Mouse (Mus musculus) G1E (cell line): ENCODE measurements around the gene Hs6st2. TPM values are rescaled to one million over a fixed set of nuclear protein-coding genes. Genes with fewer than 3 reads are reported as not detected.

Experiments used
- ATAC-seq: 2 replicates; pipeline ENCODE4 v1.8.0; 2016; ENCODE audit warnings: mild to moderate bottlenecking; ENCODE audit not compliant: insufficient number of reproducible peaks, poor library complexity, low FRiP score, severe bottlenecking; ENCODE audit errors: extremely low read depth
- DNase-seq: peaks from one replicate; pipeline ENCODE4 v3.0.0; 2012; ENCODE audit warnings: low spot score
- H3K27me3 ChIP-seq: 2 replicates; pipeline ENCODE4 v1.6.1; 2012; ENCODE audit warnings: mild to moderate bottlenecking, low read length, inconsistent platforms; ENCODE audit not compliant: insufficient read depth
- H3K36me3 ChIP-seq: replicated peaks from 2 replicates; pipeline ENCODE3; 2012; ENCODE audit warnings: mild to moderate bottlenecking, inconsistent platforms
- H3K4me1 ChIP-seq: 2 replicates; pipeline ENCODE4 v1.6.1; 2012; ENCODE audit warnings: low read depth, low read length, inconsistent platforms, mixed read lengths; ENCODE audit not compliant: insufficient read depth
- H3K4me3 ChIP-seq: 2 replicates; pipeline ENCODE4 v1.5.1; 2012; ENCODE audit warnings: low read depth, mild to moderate bottlenecking, inconsistent platforms, low read length, moderate library complexity, mixed read lengths
- H3K9me3 ChIP-seq: replicated peaks from 2 replicates; pipeline ENCODE4 v1.6.1; 2012; ENCODE audit warnings: inconsistent platforms
- CTCF ChIP-seq: IDR thresholded peaks from 2 replicates; pipeline ENCODE4 v1.5.1; 2012; ENCODE audit warnings: low read depth, low read length, inconsistent platforms, mixed read lengths
- GATA1 ChIP-seq: IDR thresholded peaks from 2 replicates; pipeline ENCODE4 v1.6.1; 2012; ENCODE audit warnings: borderline replicate concordance, low read length, inconsistent platforms, mixed read lengths
- GATA2 ChIP-seq: IDR thresholded peaks from 2 replicates; pipeline ENCODE4 v1.6.1; 2012; ENCODE audit warnings: low read depth, low read length, inconsistent platforms, borderline replicate concordance
- POLR2AphosphoS5 ChIP-seq: IDR thresholded peaks from 2 replicates; pipeline ENCODE4 v1.6.1; 2012; ENCODE audit warnings: low read depth, low read length, inconsistent platforms; ENCODE audit not compliant: insufficient replicate concordance
- TAL1 ChIP-seq: conservative IDR thresholded peaks from 2 replicates; pipeline ENCODE4 v1.6.1; 2012; ENCODE audit warnings: low read depth, low read length, inconsistent platforms, mixed read lengths
- polyA plus RNA-seq: library from polyadenylated mRNA; stranded (reverse); fragments of >175 nt; gene quantifications from 2 replicates; pipeline ENCODE4 v1.2.3, GENCODE M21; 2012
- total RNA-seq, 2 experiments: library from RNA; stranded (forward) in 1 of 2; stranded (reverse) in 1 of 2; fragments of 200-1000 nt in 1 of 2; fragments of >200 nt in 1 of 2; fragmentation: Nextera tagmentation in 1 of 2; gene quantifications; 2 replicates each; pipeline ENCODE4 v1.2.3; 2014 to 2017

Hs6st2 gene
- total and polyA plus RNA-seq, 3 experiments: 0.05 TPM; not detected in 2

DNA sequence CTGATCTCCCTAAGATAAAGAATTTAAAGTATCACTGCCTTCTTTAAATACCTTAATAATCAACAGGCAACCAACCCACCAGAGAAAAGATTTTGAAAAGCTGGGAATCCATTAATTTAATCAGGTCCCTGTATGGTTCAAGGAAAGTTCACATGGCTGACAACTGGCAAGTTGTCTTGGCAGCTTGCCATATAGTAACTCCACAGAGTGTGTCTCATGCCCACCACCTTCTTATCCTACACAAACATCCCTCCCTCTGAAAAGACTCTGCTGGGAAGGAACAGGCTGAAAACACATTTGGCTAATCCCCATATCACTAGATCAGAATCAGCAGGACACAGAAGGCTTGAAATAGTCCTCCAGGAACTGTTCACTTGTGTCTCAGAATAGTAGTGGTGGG lies 193.3 kb downstream of the Hs6st2 start:
- TF ChIP-seq CTCF (no peak), POLR2AphosphoS5 (no peak), GATA2 (no peak), TAL1 (no peak), GATA1 (no peak)
- ATAC-seq: no peak
- DNase-seq: no peak
- H3K4me1 ChIP-seq: no peaks in the 10 kb centered on the region
- H3K36me3 ChIP-seq: no peaks in the 10 kb centered on the region
- H3K9me3 ChIP-seq: no peaks in the 10 kb centered on the region
- no peak overlapping the region for H3K4me3 ChIP-seq
- H3K27me3 ChIP-seq: no peaks in the 10 kb centered on the region

DNA sequence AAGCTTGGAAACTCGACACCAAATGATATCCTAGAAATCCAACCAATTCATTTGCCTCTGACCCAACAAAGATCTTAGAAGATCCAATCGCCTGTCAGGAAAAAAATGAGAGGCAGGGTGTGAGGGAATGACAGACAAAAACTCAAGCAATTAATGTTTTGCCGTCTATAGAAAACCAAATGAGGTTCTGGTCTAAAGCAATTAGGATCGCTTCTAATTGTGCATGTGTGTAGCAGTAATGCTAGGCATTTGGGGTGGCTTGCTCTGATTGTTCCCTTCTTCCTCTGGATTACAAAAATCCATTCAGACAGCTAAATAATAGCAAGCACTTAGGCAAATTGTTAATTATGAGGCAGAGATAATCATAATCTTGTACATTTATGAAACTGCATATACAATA lies 212.2 kb downstream of the Hs6st2 start:
- ATAC-seq (no peak), DNase-seq (no peak)
- TF ChIP-seq GATA2 (no peak), POLR2AphosphoS5 (no peak), GATA1 (no peak), TAL1 (no peak), CTCF (no peak)
- Histone ChIP-seq H3K4me1 (no peaks in the 10 kb centered on the region), H3K4me3 (no peak overlapping the region), H3K36me3 (no peaks in the 10 kb centered on the region), H3K27me3 (no peaks in the 10 kb centered on the region), H3K9me3 (no peaks in the 10 kb centered on the region)

DNA sequence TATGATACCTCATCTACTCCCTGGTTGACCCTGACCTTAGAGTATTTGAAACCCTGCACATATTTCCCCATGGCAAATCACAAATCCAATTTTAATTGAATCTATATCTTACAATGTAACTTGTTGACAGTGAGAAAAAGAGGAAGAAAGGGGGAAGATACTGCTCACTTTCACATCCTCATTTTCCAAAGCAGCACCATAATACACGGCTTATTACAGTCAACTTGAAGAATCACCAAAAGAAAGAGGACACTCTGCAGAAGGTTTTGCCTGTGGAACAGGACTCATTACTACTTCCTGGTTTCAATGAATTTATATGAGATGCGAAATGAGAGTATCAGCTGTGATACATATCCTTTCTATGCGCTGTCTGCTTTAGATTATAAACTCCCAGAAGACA lies 220.2 kb downstream of the Hs6st2 start:
- DNase-seq (no peak), ATAC-seq (no peak)
- TF ChIP-seq POLR2AphosphoS5 (no peak), GATA1 (no peak), GATA2 (no peak), CTCF (no peak), TAL1 (no peak)
- Histone ChIP-seq H3K9me3 (no peaks in the 10 kb centered on the region), H3K4me1 (no peaks in the 10 kb centered on the region), H3K36me3 (no peaks in the 10 kb centered on the region), H3K4me3 (no peak overlapping the region), H3K27me3 (no peaks in the 10 kb centered on the region)

DNA sequence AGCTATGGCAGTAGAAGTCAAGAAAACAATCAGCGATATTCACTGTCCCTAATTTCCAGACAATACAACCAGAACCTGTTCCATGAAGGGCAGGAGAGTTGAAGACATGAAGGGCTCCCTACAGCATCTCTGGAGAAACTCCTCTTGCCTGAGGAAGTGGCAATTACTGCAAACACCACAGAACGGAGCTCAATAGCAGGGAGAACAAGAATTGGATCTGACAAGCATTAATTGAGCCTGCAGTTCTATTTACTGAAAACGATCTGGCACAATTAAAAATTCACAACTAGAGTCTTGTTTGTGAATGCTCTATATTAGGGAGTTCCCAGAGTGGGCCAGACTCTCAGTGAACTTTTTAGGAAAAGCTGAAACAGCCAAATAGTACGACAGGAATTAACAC lies 238.3 kb downstream of the Hs6st2 start:
- ATAC-seq: no peak
- Histone ChIP-seq H3K4me3 (no peak overlapping the region), H3K9me3 (no peaks in the 10 kb centered on the region), H3K4me1 (no peaks in the 10 kb centered on the region), H3K27me3 (no peaks in the 10 kb centered on the region), H3K36me3 (no peaks in the 10 kb centered on the region)
- no peak for DNase-seq
- TF ChIP-seq CTCF: no peak
- TF ChIP-seq POLR2AphosphoS5: no peak
- TF ChIP-seq GATA2: no peak
- TF ChIP-seq TAL1: no peak
- TF ChIP-seq GATA1: no peak

DNA sequence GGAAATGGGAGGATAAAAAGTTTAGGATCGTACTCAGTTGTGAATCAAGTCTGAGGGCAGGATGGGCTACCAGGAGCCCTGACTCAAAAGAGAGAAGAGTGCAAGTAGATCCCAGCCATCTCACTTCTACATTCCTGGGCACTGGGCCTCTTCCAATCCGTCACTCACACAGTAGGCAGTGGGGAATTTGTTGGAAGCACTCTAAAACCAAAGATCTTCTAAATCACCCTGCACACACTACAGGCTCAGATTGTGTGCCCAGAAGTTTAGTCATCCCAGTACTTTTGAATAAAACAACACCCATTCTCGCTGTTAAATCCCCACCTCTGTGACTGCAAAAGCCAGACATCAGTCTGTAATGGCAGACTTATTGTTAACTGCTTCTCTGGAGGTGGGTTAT lies 249.9 kb downstream of the Hs6st2 start:
- H3K9me3 ChIP-seq: no peaks in the 10 kb centered on the region
- no peak for DNase-seq
- H3K4me3 ChIP-seq: no peak overlapping the region
- no peak for TF ChIP-seq CTCF
- no peak for TF ChIP-seq TAL1
- ATAC-seq: no peak
- H3K4me1 ChIP-seq: no peaks in the 10 kb centered on the region
- no peaks in the 10 kb centered on the region for H3K36me3 ChIP-seq
- no peaks in the 10 kb centered on the region for H3K27me3 ChIP-seq

DNA sequence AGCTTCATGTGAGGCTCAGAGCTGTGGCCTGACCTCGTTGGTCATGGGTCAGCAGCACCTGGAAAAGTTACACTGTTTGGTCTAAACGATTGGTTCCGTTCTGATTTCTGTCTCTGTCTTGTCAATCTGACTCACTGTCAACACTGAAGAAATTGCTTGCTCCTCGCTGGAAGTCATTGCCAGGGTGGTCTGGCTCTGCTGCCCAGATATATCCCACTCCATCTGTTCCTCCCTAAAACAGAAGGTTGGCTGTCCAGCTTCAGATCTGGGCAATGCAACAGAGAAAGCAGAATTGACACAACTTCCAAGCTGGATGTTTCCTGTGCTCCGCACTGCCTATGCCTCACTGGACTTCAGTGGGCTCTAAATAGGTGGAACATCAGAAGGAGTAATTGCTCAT lies 256.6 kb downstream of the Hs6st2 start:
- no peak for ATAC-seq
- no peak for DNase-seq
- H3K36me3 ChIP-seq: no peaks in the 10 kb centered on the region
- no peaks in the 10 kb centered on the region for H3K9me3 ChIP-seq
- no peak overlapping the region for H3K4me3 ChIP-seq
- no peak for TF ChIP-seq GATA1
- TF ChIP-seq CTCF: no peak
- TF ChIP-seq POLR2AphosphoS5: no peak
- TF ChIP-seq TAL1: no peak
- no peak for TF ChIP-seq GATA2
- no peaks in the 10 kb centered on the region for H3K4me1 ChIP-seq
- H3K27me3 ChIP-seq: no peaks in the 10 kb centered on the region

DNA sequence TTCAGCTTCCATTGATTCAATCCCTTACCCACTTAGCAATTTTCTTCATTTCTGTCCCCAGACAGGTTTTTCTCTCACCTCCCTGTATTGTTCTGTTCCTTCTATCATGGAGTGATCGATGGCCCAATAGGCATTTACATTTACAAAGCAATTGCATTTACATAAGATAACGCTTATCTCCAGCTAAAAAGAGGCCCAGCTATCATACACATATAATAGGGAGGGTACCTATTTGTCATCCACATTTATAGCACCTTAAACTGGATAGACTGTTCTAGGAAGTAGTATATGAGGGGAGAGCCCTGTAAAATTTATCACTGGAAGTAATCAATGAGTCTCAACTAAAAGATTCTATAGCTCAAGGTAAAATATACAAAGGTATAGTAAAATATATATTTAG lies 271.4 kb downstream of the Hs6st2 start:
- H3K4me3 ChIP-seq: no peak overlapping the region
- ATAC-seq (no peak), DNase-seq (no peak)
- no peaks in the 10 kb centered on the region for H3K9me3 ChIP-seq
- no peaks in the 10 kb centered on the region for H3K36me3 ChIP-seq
- no peaks in the 10 kb centered on the region for H3K27me3 ChIP-seq
- H3K4me1 ChIP-seq: no peaks in the 10 kb centered on the region
- TF ChIP-seq TAL1 (no peak), CTCF (no peak), GATA1 (no peak), POLR2AphosphoS5 (no peak), GATA2 (no peak)
